Mouse (Mus musculus) olfactory bulb, adult 2 months (tissue): ENCODE results near the gene Dhx33.

Experiments
- CTCF ChIP-seq: fragments of 200-500 bp; IDR thresholded peaks from 2 replicates; pipeline ENCODE4 v1.5.1; 2012; ENCODE audit warnings: low read depth, mild to moderate bottlenecking, low read length, moderate library complexity; ENCODE audit not compliant: insufficient read depth
- POLR2A ChIP-seq: fragments of 200-500 bp; IDR thresholded peaks from 2 replicates; pipeline ENCODE4 v1.6.1; 2012; ENCODE audit warnings: mild to moderate bottlenecking, low read depth, low read length, moderate library complexity; ENCODE audit not compliant: insufficient read depth

DNA sequence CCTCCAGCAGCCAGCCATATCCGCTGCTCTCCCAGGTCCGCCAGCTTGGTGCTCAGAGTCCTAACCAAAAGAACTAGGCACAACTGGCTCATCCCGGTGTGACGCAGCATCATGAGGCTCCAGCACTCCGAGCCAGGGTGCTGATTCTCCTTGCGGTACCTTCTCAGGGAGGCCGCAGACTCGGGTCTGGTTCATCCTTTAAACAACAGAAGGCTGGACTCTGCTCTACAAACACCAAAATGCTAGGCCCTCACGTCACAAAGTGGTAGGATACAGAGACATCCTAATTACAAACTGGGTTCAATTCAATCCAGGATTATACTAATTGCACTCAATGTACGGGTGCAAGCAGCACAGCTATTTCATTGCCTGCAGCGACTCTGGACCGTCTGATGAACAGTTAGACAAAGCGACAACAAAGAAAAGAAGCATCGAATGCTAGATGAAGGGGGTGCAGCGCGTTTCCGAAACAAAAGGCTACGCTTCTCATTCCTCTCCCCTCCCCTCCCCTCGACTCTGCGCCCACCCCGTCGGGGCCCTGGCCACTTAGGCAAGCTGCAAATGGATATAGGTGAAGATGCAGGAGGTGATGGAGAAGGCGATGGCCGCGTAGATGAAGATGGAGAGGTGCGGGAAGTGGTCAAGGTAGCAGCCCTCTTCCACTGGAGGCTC is 28.4 kb upstream of the Dhx33 start:
- TF ChIP-seq CTCF, result no peak
- TF ChIP-seq POLR2A, result no peak
